Mouse (Mus musculus): ENCODE data around the gene Wipi2.

DNA sequence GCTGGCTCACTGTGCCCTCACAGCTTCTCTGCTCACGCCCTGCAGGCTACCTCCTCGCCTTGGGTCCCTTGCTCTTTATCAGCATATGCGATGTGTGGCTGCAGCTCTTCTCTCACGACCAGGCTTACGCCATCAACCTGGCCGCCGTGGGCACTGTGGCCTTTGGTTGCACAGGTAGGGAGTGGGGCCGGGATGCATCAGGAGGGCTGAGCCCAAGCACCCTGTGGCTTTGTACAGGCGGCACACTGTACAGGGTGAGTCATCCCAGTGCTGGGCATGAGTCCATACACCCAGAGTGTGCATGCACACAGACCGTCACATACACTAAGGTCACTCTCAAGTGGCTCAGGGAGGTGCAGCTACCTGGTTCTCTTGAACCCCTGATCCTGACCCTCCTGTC is 86.5 kb downstream of the Wipi2 start:
- peak; percentile 2; the same call in 1 of the 2 replicates for TF ChIP-seq CTCF (IDR thresholded peaks at IDR 0.05; ENCODE audit: control insufficient read depth, insufficient read depth, insufficient replicate concordance, low read depth, low read length)
- no peak for TF ChIP-seq POLR2A (IDR thresholded peaks at IDR 0.05; ENCODE audit: control insufficient read depth, low read depth, low read length)
